Mouse (Mus musculus): ENCODE measurements around the gene Ugt1a10. TPM values are rescaled to one million over a fixed set of nuclear protein-coding genes. Genes with fewer than 3 reads are reported as not detected.
A peak's percentile ranks its signal among the peaks of the same experiment; 100 is the strongest.
"Not testable (repeated sequence)": the region's sequence is repeated elsewhere in the genome, so short reads cannot be mapped to it uniquely, and the experiment has no call there.

Gene Ugt1a10
- total RNA-seq (2021) = not detected
- long read RNA-seq, experiment 1 = 0 reads
- long read RNA-seq, experiment 2 = 0 reads

GRCm38 (mm10) chr1:88055088-88055487 is at the start of gene Ugt1a10:
Gene Ugt1a10 (plus strand): TSS chr1:88055388.
- no peak for DNase-seq (ENCODE audit: low spot score in 2 of 2)

GRCm38 (mm10) chr1:88007692-88008210 is 47.4 kb upstream of the Ugt1a10 start:
- DNase-seq (ENCODE audit: low spot score in 2 of 2) = no peak

GRCm38 (mm10) chr1:88008211-88008697 is 46.9 kb upstream of the Ugt1a10 start, which contains the start of gene Usp40:
Gene Usp40 (minus strand): TSS chr1:88008551.
- DNase-seq (ENCODE audit: low spot score in 2 of 2) = peak; percentile 78 to 83

GRCm38 (mm10) chr1:88008735-88009134 is 46.5 kb upstream of the Ugt1a10 start:
- DNase-seq (ENCODE audit: low spot score in 2 of 2) = no peak

GRCm38 (mm10) chr1:88009521-88009920 is 45.7 kb upstream of the Ugt1a10 start:
- no peak for DNase-seq (ENCODE audit: low spot score in 2 of 2)

GRCm38 (mm10) chr1:88013726-88014125 is 41.5 kb upstream of the Ugt1a10 start:
- no peak for DNase-seq (ENCODE audit: low spot score in 2 of 2)

- DNase-seq (ENCODE audit: low spot score in 2 of 2) = no peak
These were observed 41.0 kb upstream of the Ugt1a10 start for GRCm38 (mm10) chr1:88014194-88014593.

- DNase-seq (ENCODE audit: low spot score in 2 of 2) = no peak
These were observed 40.5 kb upstream of the Ugt1a10 start for GRCm38 (mm10) chr1:88014671-88015070.

GRCm38 (mm10) chr1:88015371-88015770 is 39.8 kb upstream of the Ugt1a10 start:
- no peak for DNase-seq (ENCODE audit: low spot score in 2 of 2)

GRCm38 (mm10) chr1:88025244-88025643 is 29.9 kb upstream of the Ugt1a10 start:
- not testable (repeated sequence) for DNase-seq (ENCODE audit: low spot score in 2 of 2)

- not testable (repeated sequence) for DNase-seq (ENCODE audit: low spot score in 2 of 2)
These were observed 12.1 kb upstream of the Ugt1a10 start for GRCm38 (mm10) chr1:88043044-88043443.

GRCm38 (mm10) chr1:88044832-88045437 is 10.3 kb upstream of the Ugt1a10 start:
- not testable (repeated sequence) for DNase-seq (ENCODE audit: low spot score in 2 of 2)

GRCm38 (mm10) chr1:88047408-88047807 is 7.8 kb upstream of the Ugt1a10 start:
- DNase-seq (ENCODE audit: low spot score in 2 of 2) = not testable (repeated sequence)

GRCm38 (mm10) chr1:88066472-88067102 is 11.4 kb downstream of the Ugt1a10 start:
- not testable (repeated sequence) for DNase-seq (ENCODE audit: low spot score in 2 of 2)

- DNase-seq (ENCODE audit: low spot score in 2 of 2) = no peak
These were observed 15.3 kb downstream of the Ugt1a10 start, which contains the start of gene Ugt1a9 for GRCm38 (mm10) chr1:88070495-88070894. Gene Ugt1a9 (plus strand): TSS chr1:88070800.

- no peak for DNase-seq (ENCODE audit: low spot score in 2 of 2)
These were observed 15.7 kb downstream of the Ugt1a10 start for GRCm38 (mm10) chr1:88070902-88071301.

GRCm38 (mm10) chr1:88074471-88074870 is 19.3 kb downstream of the Ugt1a10 start:
- DNase-seq (ENCODE audit: low spot score in 2 of 2) = no peak

GRCm38 (mm10) chr1:88077128-88077527 is 21.9 kb downstream of the Ugt1a10 start:
- no peak for DNase-seq (ENCODE audit: low spot score in 2 of 2)

GRCm38 (mm10) chr1:88081670-88082069 is 26.5 kb downstream of the Ugt1a10 start:
- DNase-seq (ENCODE audit: low spot score in 2 of 2) = no peak

GRCm38 (mm10) chr1:88086125-88086524 is 30.9 kb downstream of the Ugt1a10 start:
- no peak for DNase-seq (ENCODE audit: low spot score in 2 of 2)

GRCm38 (mm10) chr1:88087513-88087912 is 32.3 kb downstream of the Ugt1a10 start, which contains the start of gene Ugt1a8:
Gene Ugt1a8 (plus strand): TSS chr1:88087813.
- no peak for DNase-seq (ENCODE audit: low spot score in 2 of 2)

GRCm38 (mm10) chr1:88092341-88092740 is 37.2 kb downstream of the Ugt1a10 start:
- no peak for DNase-seq (ENCODE audit: low spot score in 2 of 2)

Measured in layer of hippocampus, postnatal 14 days (tissue).